Mouse (Mus musculus) right cerebral cortex, postnatal 36 days (tissue): ENCODE results near the gene Tbcc.
"Not testable (repeated sequence)": the region's sequence is repeated elsewhere in the genome, so short reads cannot be mapped to it uniquely, and the experiment has no call there.

Experiments used
- DNase-seq, 2 experiments: peaks; one replicate each; pipeline ENCODE4 v3.0.0; 2022; ENCODE audit warnings: low spot score in 2 of 2, mixed read lengths in 1 of 2

Tbcc gene

GRCm38 (mm10) chr17:46890116-46890815, at the start of gene Tbcc:
Gene Tbcc (plus strand): TSS chr17:46890684.
- DNase-seq: peak; percentile 96

DNA sequence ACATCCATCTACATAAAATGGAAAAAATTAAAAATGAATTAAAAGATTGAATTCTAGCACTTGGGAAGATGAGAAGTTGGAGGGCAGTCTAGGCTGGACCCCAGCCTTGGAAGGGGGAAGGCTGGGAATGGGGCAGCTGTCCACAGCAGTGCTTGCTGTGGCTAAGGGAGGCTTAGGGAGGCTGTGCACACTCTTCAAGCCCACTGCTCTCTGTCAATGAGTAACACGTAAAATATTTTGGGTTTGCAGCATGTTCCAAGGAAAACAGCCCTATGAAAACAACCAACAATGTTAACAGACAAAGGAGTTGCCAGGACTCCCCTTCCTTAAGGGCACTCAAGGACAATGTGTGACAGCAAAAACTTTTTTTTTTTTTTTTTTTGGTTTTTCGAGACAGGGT, 47.5 kb upstream of the Tbcc start:
- DNase-seq: no peak

- no peak for DNase-seq
Measured at GRCm38 (mm10) chr17:46843716-46844115, 46.8 kb upstream of the Tbcc start.

DNA sequence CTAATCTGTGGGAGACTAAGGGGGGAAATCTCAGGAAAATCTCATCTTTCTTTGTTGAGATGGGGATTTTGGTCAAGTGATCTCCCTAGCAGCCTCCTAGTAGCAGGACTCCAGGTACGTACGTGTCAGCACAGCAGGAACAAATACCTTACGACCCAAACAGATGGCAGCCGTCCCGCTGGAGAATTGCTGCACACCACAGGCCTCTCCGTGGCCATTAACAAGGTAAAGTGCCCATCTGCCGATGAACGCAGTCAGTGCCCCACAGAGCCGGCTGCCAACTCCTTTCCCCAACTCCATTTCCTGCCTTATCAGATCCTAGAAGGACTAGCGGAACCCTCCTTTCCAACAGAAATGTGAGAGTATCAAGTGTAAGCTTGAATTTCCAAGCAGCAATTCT, 45.7 kb upstream of the Tbcc start:
- no peak for DNase-seq

GRCm38 (mm10) chr17:46845262-46845661, 45.2 kb upstream of the Tbcc start:
- no peak for DNase-seq

DNA sequence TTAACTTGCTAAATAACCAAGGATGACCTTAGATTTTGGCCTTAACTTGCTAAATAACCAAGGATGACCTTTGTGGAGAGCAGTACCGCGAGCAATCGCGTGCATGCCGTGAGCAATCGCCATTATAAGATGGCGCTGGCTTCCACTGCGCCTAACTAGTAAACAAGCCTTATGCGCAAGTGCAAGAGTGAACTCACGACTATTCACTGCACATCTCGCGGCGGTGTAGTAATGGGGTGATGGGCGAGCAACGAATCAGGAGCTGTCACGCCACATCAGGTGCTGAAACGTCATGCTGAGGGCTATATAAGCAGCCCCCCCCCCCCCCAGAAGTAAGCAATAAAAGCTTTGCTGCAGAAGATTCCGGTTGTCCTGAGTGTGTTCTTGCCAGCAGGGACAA, 43.9 kb upstream of the Tbcc start:
- not testable (repeated sequence) for DNase-seq

DNA sequence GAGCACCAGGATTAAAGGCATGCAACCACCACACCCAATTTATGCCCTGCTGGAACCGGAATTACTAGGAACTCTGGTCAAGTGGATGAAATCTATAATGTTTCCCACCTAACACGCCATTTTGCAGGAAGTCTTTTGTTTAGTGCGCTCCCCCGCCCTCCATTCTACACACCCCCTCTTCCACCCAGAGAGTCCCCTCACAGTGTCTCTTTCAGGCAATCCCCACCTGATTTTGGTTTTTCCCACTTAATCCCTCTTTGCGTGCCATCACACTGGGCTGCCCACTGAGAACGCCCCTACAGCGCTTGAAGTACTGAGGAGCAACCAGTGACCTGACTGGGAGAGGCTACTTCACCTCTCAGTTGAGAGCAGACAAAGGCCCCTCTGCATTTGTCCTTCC, 43.3 kb upstream of the Tbcc start:
- DNase-seq: no peak

GRCm38 (mm10) chr17:46852725-46853124, 37.8 kb upstream of the Tbcc start:
- no peak for DNase-seq

DNA sequence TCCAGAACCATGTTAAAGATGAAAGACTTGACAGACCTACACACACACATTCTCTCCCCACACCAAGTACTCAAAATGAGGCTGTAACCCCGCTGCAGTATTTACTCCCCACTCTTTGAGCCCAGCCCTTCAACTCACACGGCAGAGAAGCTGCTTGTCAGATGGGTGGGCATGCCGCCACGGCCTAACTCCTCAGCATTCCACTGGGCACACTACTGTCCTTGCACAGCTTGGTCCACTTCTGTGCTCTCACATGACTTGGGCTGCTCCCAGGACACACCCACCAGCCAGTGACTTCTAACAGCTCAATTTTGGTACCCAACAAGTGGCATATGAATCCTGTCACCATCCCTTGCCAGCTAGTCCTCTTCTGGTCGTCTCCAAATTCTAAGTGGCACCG, 37.2 kb upstream of the Tbcc start:
- DNase-seq: peak in 1 of 2 experiments; percentile 35

DNA sequence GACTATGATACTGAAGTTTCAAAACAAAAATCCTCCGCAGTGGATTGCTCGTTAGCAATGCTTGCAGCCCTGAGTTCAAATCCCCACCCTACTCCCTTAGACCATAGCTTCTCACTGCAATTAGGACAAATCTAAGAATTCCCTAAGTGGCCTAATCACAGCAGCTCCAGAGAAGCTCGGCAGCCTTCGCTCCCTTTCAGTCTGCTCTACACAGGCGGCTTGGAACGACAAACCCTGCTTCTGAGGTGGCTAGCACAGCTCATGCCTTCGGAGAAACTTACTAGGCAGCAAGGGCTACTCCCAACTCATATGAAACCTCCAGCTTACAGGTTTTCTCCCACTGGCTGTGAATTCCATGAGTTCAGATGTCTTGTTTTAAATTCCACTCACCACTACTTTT, 36.4 kb upstream of the Tbcc start:
- DNase-seq: no peak

GRCm38 (mm10) chr17:46854640-46855110, 35.8 kb upstream of the Tbcc start:
- no peak for DNase-seq

DNA sequence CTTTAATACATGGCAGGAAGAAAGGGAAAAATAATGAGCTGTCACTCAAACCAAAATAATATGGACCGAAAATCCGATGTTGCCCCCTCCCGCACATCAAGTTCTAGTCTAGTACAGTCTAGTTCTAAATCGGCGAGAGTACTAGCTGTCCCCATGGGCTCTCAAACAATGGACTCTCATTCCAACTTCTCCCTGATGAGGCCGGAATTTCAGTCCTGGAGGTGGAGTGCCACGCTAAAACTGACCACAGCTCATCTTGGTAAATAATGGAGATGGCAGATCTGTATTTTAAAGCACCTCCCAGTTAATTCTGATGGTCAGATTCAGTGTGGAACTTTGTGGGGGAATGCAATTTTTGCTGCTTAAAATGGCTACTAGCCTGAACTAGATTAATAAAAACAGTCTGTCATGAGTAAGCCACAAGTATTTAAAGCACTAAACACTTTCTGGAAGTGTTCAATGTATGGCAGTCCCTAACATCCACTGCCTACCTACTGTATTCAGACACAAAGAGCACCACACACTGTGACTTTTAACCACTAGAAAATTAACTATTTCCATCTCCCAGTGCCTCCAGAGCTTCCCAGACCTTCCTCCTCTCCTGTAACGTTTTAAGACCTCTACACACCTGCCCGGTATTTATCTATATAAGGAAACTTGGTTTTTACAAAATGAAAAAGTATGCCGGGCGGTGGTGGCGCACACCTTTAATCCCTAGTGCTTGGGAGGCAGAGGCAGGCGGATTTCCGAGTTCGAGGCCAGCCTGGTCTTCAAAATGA, 35.0 kb upstream of the Tbcc start:
- no peak for DNase-seq

DNA sequence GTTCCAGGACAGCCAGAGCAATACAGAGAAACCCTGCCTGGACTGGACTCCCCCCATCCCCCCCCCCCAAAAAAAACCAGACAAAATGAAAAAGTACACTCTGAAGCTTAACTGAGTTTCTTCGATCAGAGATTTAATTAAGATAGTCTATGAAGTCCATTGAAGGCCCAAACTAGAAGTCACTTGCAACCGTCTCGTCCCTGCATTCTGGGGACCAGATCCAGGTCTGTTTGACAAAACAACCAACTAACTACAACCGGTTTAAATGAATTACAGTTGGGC, 34.4 kb upstream of the Tbcc start:
- no peak for DNase-seq

- DNase-seq: peak; percentile 51 to 58
Measured at GRCm38 (mm10) chr17:46856471-46857360, 33.8 kb upstream of the Tbcc start.

GRCm38 (mm10) chr17:46857361-46857902, 33.1 kb upstream of the Tbcc start:
- peak; percentile 64 to 78 for DNase-seq

DNA sequence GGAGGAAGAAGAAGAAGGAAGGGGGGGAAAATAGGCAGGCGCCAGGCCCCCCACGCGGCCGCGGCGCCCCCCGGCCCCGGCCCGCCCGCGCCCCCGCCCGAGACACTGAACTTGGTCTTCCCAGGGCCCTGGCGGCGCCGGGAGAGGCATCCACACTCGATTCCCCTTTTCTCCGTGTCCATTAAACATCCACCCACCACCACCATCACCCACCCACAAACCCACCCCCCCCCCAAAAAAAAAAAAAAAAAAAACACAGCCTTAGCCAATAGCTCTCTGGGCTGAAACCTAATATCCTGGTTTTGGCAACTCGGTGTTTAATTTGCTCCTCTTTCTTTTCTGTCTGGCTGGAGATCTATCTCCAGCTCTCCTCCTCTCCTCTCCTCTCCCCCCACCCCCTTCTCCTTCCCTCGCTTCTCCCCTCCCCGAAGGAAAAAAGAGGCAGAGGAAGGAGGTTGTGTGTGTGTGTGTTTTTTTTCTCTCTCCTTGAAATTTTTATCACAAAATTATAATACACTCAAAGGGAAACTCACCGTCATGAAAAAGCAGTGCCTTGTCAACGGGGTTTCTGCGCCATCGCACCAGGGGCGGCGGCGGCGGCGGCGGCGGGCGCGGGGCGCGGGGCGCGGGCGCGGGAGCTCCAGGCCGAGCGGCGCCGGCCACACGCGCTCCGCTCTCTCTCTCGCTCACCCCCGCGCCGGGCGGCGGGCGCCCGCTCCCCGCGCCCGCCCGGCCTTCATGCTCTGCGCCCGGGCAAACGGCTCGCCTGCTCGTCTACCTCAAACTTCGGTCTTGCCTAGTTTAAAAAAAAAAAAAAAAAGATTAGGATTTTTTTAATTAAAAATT, 32.4 kb upstream of the Tbcc start, which contains the start of gene Bicral:
Gene Bicral (minus strand): TSS at position 580 of the 846 bp plus-strand sequence.
- peak in 1 of 2 experiments; percentile 49 for DNase-seq

DNA sequence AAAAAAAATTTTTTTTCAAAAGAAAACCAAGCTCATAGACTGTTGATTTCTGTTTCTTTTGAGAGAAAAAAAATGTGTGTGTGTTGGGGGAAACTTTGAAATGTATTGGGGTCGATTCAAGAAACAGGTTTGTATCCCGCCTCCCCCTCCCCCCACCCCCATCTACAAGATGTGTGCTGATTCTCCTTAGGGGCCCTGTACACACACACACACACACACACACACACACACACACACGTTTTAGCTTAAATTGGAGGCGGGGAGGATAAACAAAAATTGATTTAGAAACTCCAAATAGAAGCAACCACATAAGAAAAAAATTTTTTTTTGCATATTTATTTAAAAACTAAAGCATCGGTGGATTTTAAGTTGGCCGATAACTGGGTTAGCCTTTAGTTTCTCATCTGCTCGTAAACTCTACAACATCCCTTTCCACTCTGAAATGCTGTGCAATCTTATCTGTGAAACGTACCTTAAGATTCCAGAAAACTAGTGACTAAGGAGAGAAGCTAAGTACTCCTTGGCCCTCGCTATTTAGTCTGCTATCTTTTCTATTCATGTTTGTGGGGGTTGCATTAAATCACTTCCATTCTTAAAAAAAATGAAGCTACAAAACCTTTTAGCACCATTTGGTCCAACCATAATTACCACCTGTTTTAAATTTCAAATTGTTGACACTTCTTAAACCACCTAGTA, 31.6 kb upstream of the Tbcc start:
- DNase-seq: no peak

- DNase-seq: no peak
Measured at GRCm38 (mm10) chr17:46860120-46860519, 30.4 kb upstream of the Tbcc start.

DNA sequence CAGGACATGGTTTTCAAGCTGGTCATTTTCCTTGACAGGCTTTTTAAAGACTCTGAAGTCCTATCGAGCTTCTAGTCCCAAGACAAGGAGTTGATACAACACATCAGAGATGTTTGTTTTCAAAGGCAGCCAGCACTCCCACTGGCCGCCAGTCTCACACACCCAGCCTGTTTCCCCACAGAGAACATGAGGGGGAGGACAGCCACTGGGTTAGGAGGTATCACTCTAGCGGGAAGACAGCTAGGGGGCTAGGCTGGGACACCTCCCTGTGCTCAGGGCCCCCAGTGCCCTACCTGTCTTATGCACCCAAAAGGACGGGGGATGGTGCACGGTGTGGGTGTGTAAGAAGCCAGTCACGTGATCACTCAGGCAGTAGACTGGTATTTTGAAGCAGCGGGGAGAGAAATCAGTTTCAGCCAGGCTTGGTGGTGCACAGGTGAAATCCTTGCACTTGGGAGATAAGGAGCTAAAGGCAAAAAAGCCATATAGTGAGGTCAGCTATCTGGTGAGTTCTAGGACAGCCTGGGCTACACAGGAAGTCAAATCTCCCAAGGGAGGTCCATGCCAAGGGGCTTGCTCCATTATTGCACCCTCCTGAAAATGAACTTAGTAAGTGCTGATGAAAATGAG, 25.8 kb upstream of the Tbcc start:
- DNase-seq: no peak

DNA sequence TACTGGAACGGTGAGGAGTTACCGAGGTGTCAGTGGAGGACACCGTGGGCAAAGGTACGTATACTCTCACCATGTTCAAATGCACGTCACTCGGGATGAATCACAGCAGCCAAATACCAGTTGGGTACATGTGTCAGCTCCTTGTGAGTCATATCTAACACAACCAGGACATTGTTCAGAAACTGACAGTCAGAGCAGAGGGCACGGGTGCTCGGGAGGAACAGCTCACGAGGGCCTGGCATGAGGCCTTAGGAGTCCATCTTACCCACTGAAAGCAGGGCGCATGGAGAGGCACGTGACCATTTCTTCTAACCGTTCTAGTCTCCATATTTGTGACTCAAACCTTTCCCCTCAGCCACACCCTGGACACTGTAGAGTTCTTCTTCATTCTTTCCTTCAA, 23.6 kb upstream of the Tbcc start:
- no peak for DNase-seq
